Mouse (Mus musculus) intestine, embryonic 14.5 days (tissue): ENCODE measurements around the gene Gm20498. TPM values are rescaled to one million over a fixed set of nuclear protein-coding genes. Genes with fewer than 3 reads are reported as not detected.
A peak's percentile ranks its signal among the peaks of the same experiment; 100 is the strongest.
"Not testable (repeated sequence)": the region's sequence is repeated elsewhere in the genome, so short reads cannot be mapped to it uniquely, and the experiment has no call there.

Experiments
- ATAC-seq: fragments of 200-750 bp; cut with Nextera tagmentation; replicated peaks from 2 replicates; pipeline ENCODE4 v1.8.0; 2017; ENCODE audit warnings: low read depth, moderate number of reproducible peaks, moderate TSS enrichment, moderate library complexity; ENCODE audit not compliant: low FRiP score, low TSS enrichment
- DNase-seq: peaks from one replicate; pipeline ENCODE4 v3.0.0-alpha.2; 2018; ENCODE audit warnings: low spot score
- H3K27ac ChIP-seq: fragments of 300-500 bp; sonication (generic); 2 replicates; pipeline ENCODE4 v1.5.1; 2014; ENCODE audit warnings: low read depth, mild to moderate bottlenecking, control low read depth
- H3K27me3 ChIP-seq: fragments of 300-500 bp; sonication (generic); replicated peaks from 2 replicates; pipeline ENCODE4 v1.6.1; 2014; ENCODE audit warnings: low read length, control low read depth; ENCODE audit not compliant: control insufficient read depth, insufficient read depth
- H3K36me3 ChIP-seq: fragments of 300-500 bp; sonication (generic); 2 replicates; pipeline ENCODE4 v1.6.1; 2014; ENCODE audit warnings: low read length, control low read depth; ENCODE audit not compliant: control insufficient read depth, insufficient read depth
- H3K4me1 ChIP-seq: fragments of 300-500 bp; sonication (generic); replicated peaks from 2 replicates; pipeline ENCODE4 v1.6.1; 2014; ENCODE audit warnings: low read length, control low read depth, mixed read lengths; ENCODE audit not compliant: control insufficient read depth, insufficient read depth
- H3K4me2 ChIP-seq: fragments of 300-500 bp; sonication (generic); 2 replicates; pipeline ENCODE4 v1.6.1; 2014; ENCODE audit warnings: low read length
- H3K4me3 ChIP-seq: fragments of 300-500 bp; sonication (generic); 2 replicates; pipeline ENCODE4 v1.5.1; 2014; ENCODE audit warnings: low read depth, low read length, control low read depth, mixed read lengths
- H3K9ac ChIP-seq: fragments of 300-500 bp; sonication (generic); 2 replicates; pipeline ENCODE4 v1.6.1; 2014; ENCODE audit warnings: mild to moderate bottlenecking, low read length
- H3K9me3 ChIP-seq: fragments of 300-500 bp; sonication (generic); 2 replicates; pipeline ENCODE4 v1.6.1; 2016; ENCODE audit warnings: low read length, control low read depth; ENCODE audit not compliant: control insufficient read depth
- WGBS: fragments of 180-500 bp; shearing (Covaris S2); extraction: QIAGEN DNeasy Blood & Tissue Kit; methylation state at CpG from one replicate; pipeline ENCODE4 v1.1.7; 2014; 5-methylcytosine and 5-hydroxymethylcytosine counted together
- polyA plus RNA-seq: library from polyadenylated mRNA; unstranded; fragments of >200 nt; fragmentation: Nextera tagmentation; extraction: Ambion mirVana; gene quantifications from 2 replicates; pipeline ENCODE4 v1.2.1, GENCODE M21; 2014

Gene Gm20498
- polyA plus RNA-seq, 1 experiment from 2014 or later: 30.5 TPM

- H3K4me2 ChIP-seq: no peak overlapping the region
- no peak overlapping the region for H3K27ac ChIP-seq
- no peaks in the 10 kb centered on the region for H3K36me3 ChIP-seq
- no peak overlapping the region for H3K4me3 ChIP-seq
- 76% methylated on average over 3 of the region's 3 CpGs for WGBS
- H3K4me1 ChIP-seq: no peaks in the 10 kb centered on the region
- H3K9me3 ChIP-seq: no peaks in the 10 kb centered on the region
- DNase-seq (no peak), ATAC-seq (no peak)
- H3K9ac ChIP-seq: no peak overlapping the region
- no peaks in the 10 kb centered on the region for H3K27me3 ChIP-seq
These were observed 119.5 kb downstream of the Gm20498 start for GRCm38 (mm10) chr12:81413211-81413610.

DNA sequence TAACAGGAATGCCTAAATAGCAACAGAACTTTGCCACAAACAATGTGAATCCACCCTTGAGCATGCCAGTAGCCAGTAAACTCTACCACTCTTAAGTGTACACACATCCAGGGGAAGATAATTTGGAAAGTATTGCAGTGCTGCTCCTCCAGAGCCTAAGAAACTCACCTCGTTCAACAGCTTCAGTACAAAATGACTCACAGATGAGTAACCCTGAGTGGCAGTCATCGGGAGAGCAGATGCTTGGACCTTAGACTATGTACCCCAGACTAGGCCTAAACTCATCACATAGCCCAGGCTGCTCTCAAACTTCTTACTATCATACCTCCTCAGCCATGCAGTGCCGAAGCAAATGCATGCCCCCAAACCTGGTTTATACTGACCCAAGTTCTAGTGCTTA is 123.7 kb downstream of the Gm20498 start:
- ATAC-seq (no peak), DNase-seq (no peak)
- Histone ChIP-seq H3K4me2 (no peak overlapping the region), H3K4me3 (no peak overlapping the region), H3K27ac (no peak overlapping the region), H3K4me1 (no peaks in the 10 kb centered on the region), H3K36me3 (no peaks in the 10 kb centered on the region), H3K9ac (no peak overlapping the region), H3K27me3 (no peaks in the 10 kb centered on the region), H3K9me3 (no peaks in the 10 kb centered on the region)
- 85% methylated on average over 3 of the region's 3 CpGs for WGBS

GRCm38 (mm10) chr12:81402187-81402586 is 130.5 kb downstream of the Gm20498 start:
- Histone ChIP-seq H3K27ac (no peak overlapping the region), H3K4me2 (no peak overlapping the region), H3K4me3 (no peak overlapping the region), H3K4me1 (no peaks in the 10 kb centered on the region), H3K27me3 (no peaks in the 10 kb centered on the region), H3K9ac (no peak overlapping the region), H3K36me3 (no peaks in the 10 kb centered on the region), H3K9me3 (no peaks in the 10 kb centered on the region)
- WGBS: 17% methylated on average over 1 of the region's 1 CpGs
- DNase-seq (peak; percentile 72), ATAC-seq (no peak)

DNA sequence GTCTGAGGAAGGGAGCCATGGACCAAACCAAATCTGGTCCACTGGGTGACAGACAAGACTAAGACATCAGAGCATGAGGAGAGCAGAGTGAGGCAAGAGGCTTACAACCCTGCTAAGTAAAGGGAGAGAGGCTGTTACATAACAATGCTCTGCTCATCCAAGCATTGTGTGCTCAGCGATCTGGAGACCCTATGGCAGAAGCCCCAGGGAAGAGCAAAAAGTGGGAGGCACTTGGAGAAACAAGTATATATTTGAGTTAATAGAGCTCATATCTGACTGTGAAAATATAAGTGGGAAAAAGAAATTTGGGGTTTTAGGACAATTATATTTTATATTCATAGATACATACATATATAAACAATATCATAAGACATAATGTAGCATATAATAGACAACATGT is 153.3 kb downstream of the Gm20498 start, which contains the start of gene Gm4787:
Gm4787 (minus strand) TSS at position 101 of the 400 bp plus-strand sequence.
- not testable (repeated sequence) for H3K4me1 ChIP-seq, DNase-seq, H3K27ac ChIP-seq, H3K4me2 ChIP-seq, ATAC-seq, H3K4me3 ChIP-seq, H3K9ac ChIP-seq, H3K9me3 ChIP-seq, H3K36me3 ChIP-seq, H3K27me3 ChIP-seq
- WGBS: 76% methylated on average over 1 of the region's 1 CpGs

DNA sequence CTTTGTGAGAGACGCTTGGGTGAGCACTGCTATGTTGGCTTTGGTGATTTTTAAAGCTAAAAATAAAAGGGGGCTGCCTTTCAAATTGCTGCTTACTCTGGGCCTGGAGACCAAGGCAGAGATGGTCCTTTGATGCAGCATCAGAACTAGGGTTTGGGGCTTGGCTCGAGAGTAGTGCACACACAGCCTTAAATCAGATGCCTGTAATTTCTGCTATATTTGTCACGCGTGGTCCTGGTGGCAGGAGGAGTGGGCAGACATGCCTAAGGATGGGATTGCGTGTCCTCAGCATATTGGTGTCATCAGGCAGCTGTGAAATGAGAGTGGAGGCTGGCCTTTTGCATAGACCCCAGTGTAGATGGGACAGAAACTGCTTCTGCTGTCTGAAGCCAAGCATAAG is 198.9 kb downstream of the Gm20498 start:
- H3K27ac ChIP-seq: no peak overlapping the region
- no peak overlapping the region for H3K9ac ChIP-seq
- ATAC-seq (no peak), DNase-seq (no peak)
- peak overlapping the region; percentile 77; the same call in 1 of the 2 replicates for H3K4me2 ChIP-seq
- no peak overlapping the region for H3K4me3 ChIP-seq
- H3K4me1 ChIP-seq: no peaks in the 10 kb centered on the region
- no peaks in the 10 kb centered on the region for H3K9me3 ChIP-seq
- no peaks in the 10 kb centered on the region for H3K36me3 ChIP-seq
- WGBS: 77% methylated on average over 5 of the region's 5 CpGs
- H3K27me3 ChIP-seq: peaks cover 12% of the 10 kb centered on the region; the same call in 1 of the 2 replicates

- WGBS: under 1% methylated on average over 47 of the region's 47 CpGs
These were observed 199.8 kb downstream of the Gm20498 start, which contains the start of gene Slc8a3 for GRCm38 (mm10) chr12:81332875-81333421. TSS of gene Slc8a3 (minus strand) at chr12:81333180.

DNA sequence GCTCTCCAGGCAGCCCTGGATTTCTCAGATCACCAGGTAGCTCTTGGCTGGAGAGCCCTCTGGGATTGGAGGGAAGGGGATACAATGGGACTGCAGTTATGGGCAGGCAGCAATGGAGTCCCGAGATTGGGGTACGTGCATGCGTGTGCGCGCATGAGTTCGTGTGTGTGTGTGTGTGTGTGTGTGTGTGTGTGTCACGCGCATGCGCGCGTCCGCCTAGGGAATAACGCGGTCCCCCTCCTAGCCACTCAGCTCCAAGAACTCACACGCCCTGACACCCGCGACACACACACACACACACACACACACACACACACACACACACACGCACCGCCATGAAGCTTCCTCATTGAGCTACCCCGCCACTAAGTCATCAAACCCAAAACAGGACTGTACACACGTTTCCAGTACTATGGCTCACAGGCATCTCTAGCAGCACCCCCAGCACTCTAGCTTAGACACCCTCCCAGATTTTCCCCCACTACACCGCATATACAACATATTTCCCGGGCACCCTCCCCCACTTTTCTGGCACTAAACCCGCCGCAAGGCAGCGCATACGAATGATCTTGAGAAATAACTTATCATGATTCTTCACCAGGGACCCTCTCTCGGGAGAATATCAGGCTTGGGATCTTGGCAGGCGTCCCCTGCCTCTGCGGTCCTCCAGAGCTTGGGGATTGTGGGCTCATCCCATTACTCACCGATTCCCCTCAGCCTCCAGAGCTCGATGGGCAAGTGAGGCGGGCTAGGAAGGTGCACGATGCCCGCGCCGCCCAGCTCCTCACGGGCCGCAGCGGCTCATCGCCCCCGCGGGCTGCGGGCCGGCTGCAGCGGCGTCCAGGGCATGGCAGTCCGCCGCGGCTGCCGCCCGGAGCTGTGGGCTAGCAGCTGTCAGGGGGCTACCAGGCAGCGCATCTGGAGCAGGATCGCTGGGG is 200.5 kb downstream of the Gm20498 start:
- Histone ChIP-seq H3K36me3 (no peaks in the 10 kb centered on the region), H3K27ac (no peak overlapping the region), H3K9ac (peak overlapping the region; percentile 42), H3K4me2 (peak overlapping the region; percentile 77), H3K4me1 (no peaks in the 10 kb centered on the region), H3K27me3 (peaks cover 12% of the 10 kb centered on the region; the same call in 1 of the 2 replicates), H3K4me3 (peak overlapping the region; percentile 52), H3K9me3 (no peaks in the 10 kb centered on the region)
- ATAC-seq (peak; percentile 73), DNase-seq (peak; percentile 64)
- WGBS: 3% methylated on average over 52 of the region's 54 CpGs

More at GRCm38 (mm10) chr12:81332875-81333421, 199.8 kb downstream of the Gm20498 start, which contains the start of gene Slc8a3:
- Histone ChIP-seq H3K4me1 (no peaks in the 10 kb centered on the region), H3K4me2 (peak within 1 kb of the TSS; percentile 77), H3K4me3 (peak within 1 kb of the TSS; percentile 52), H3K36me3 (no peaks in the 10 kb centered on the region), H3K9me3 (no peaks in the 10 kb centered on the region), H3K9ac (peak within 1 kb of the TSS; percentile 42), H3K27ac (no peak within 1 kb of the TSS), H3K27me3 (peaks cover 12% of the 10 kb centered on the region; the same call in 1 of the 2 replicates)
- peak; percentile 47; the same call in 1 of the 2 replicates for ATAC-seq
- DNase-seq: peak; percentile 76

- Histone ChIP-seq H3K9me3 (no peaks in the 10 kb centered on the region), H3K4me3 (no peak overlapping the region)
- DNase-seq: no peak
These were observed 201.6 kb downstream of the Gm20498 start for GRCm38 (mm10) chr12:81331046-81331638.

More at GRCm38 (mm10) chr12:81331046-81331638, 201.6 kb downstream of the Gm20498 start:
- H3K27me3 ChIP-seq: peaks cover 12% of the 10 kb centered on the region; the same call in 1 of the 2 replicates
- no peak for ATAC-seq
- H3K27ac ChIP-seq: no peak overlapping the region
- H3K9ac ChIP-seq: no peak overlapping the region
- 43% methylated on average over 5 of the region's 5 CpGs for WGBS
- H3K36me3 ChIP-seq: no peaks in the 10 kb centered on the region
- no peaks in the 10 kb centered on the region for H3K4me1 ChIP-seq
- H3K4me2 ChIP-seq: no peak overlapping the region
